Mouse (Mus musculus) gastrocnemius, adult 2 months (tissue): ENCODE results near the gene Ism1. TPM values are rescaled to one million over a fixed set of nuclear protein-coding genes. Genes with fewer than 3 reads are reported as not detected.

Experiments
- DNase-seq: peaks from one replicate; pipeline ENCODE4 v3.0.0; 2022
- H3K27ac ChIP-seq: fragments of 200-600 bp; 2 replicates; pipeline ENCODE4 v1.8.1; 2022; ENCODE audit warnings: mild to moderate bottlenecking
- H3K4me3 ChIP-seq: fragments of 200-600 bp; 2 replicates; pipeline ENCODE4 v1.8.1; 2022; ENCODE audit warnings: mild to moderate bottlenecking, moderate library complexity
- CTCF ChIP-seq: fragments of 200-600 bp; IDR thresholded peaks from 2 replicates; pipeline ENCODE4 v1.8.1; 2022; ENCODE audit warnings: antibody characterized with exemption, mild to moderate bottlenecking, moderate library complexity
- intact Hi-C: fragments of 180-260 bp; cut with DNase I; formaldehyde crosslinking; loops from one replicate; pipeline ENCODE4 v1.15.1; 2025
- total RNA-seq, 2 experiments: library from RNA; stranded (reverse); gene quantifications; 2 replicates each; pipeline ENCODE4 v1.2.3; 2021

The Ism1 gene
- total RNA-seq, 2 experiments from 2014 or later = 0.51 to 1.1 TPM

DNA sequence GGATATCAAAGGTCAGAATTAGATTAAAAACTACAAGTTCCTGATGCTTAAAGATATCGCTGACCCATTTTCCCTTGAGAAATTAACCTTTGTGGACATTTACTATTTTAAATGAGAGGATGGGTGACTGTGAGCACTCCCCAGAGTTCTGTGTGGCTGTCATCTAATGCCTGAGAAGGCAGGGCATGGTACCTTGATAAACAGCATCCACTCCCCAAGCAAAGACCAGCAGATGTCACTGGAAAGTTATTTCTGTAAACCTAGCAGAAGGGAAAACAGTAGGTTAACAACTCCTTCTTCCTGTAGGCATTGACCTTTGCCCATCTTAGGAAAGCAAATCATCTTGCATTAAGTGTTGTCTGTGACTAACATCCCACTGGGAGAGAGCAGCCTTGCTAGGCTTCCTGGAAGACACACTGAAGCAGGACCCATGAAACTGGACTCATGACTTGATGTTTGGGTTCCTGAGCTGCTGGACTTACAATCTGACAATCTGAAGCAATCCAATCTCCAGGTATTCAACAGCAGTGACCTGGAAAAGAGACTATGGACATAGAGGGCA is 11.5 kb downstream of the Ism1 start:
- TF ChIP-seq CTCF = no peak
- intact Hi-C loops = no loop called here
- Histone ChIP-seq H3K27ac (no peak overlapping the region), H3K4me3 (no peak overlapping the region)
- no peak for DNase-seq

- TF ChIP-seq CTCF = no peak
- intact Hi-C loops = no loop called here
- DNase-seq = no peak
- Histone ChIP-seq H3K4me3 (no peak overlapping the region), H3K27ac (no peak overlapping the region)
Observed at GRCm38 (mm10) chr2:139693521-139693920, 15.5 kb downstream of the Ism1 start.

GRCm38 (mm10) chr2:139694638-139695037 is 16.7 kb downstream of the Ism1 start:
- no peak for DNase-seq
- no peak overlapping the region for H3K27ac ChIP-seq
- intact Hi-C loops = no loop called here
- TF ChIP-seq CTCF = no peak
- H3K4me3 ChIP-seq = no peak overlapping the region

DNA sequence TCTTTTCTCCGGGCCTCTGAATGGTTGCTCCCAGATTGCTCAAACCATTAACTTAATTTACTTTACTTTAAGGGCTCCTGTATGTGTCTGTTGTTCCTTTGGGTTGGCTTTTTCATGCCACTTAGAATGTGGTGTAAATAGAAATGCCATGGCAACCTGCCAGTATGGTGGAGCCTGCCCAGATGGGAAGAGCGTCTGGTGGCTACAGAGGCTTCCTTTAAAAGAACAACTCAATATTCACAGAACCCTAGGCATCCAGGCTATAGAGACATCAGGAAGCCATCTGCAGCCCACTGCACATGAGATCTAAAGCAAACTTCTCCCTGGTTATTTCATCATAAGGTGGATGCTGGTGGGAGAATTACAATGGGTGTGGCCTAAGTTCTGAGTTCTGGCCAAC is 18.6 kb downstream of the Ism1 start:
- no peak for DNase-seq
- Histone ChIP-seq H3K27ac (no peak overlapping the region), H3K4me3 (no peak overlapping the region)
- TF ChIP-seq CTCF = no peak
- intact Hi-C loops = no loop called here

GRCm38 (mm10) chr2:139700609-139701008 is 22.6 kb downstream of the Ism1 start:
- Histone ChIP-seq H3K4me3 (no peak overlapping the region), H3K27ac (no peak overlapping the region)
- TF ChIP-seq CTCF = no peak
- no peak for DNase-seq
- intact Hi-C loops = no loop called here

DNA sequence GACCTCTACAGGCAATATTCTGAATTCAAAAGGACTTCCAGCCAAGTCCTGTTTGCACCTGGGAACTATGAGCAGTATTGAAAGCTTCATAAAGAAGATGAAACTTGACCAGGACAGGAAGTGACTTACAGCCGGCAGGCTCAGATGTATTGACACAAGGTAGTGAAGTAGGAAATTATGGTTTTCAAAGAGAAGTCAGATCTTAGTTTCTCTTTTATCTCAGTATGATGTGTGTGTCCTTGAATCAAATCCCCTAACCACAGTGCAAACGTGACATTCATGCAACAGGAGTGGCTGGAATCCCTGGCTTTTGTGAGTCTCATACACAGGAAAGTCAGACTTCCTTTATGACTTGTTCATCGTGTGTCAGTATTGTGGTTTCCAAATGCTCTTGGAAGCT is 27.0 kb downstream of the Ism1 start:
- no peak for TF ChIP-seq CTCF
- Histone ChIP-seq H3K4me3 (no peak overlapping the region), H3K27ac (no peak overlapping the region)
- DNase-seq = no peak
- intact Hi-C loops = no loop called here

- no peak for TF ChIP-seq CTCF
- Histone ChIP-seq H3K27ac (no peak overlapping the region), H3K4me3 (no peak overlapping the region)
- DNase-seq = no peak
- intact Hi-C loops = no loop called here
Observed at GRCm38 (mm10) chr2:139708194-139708899, 30.4 kb downstream of the Ism1 start.

- DNase-seq = no peak
- H3K4me3 ChIP-seq = no peak overlapping the region
- intact Hi-C loops = no loop called here
- no peak overlapping the region for H3K27ac ChIP-seq
- no peak for TF ChIP-seq CTCF
Observed at GRCm38 (mm10) chr2:139711640-139712039, 33.7 kb downstream of the Ism1 start.

DNA sequence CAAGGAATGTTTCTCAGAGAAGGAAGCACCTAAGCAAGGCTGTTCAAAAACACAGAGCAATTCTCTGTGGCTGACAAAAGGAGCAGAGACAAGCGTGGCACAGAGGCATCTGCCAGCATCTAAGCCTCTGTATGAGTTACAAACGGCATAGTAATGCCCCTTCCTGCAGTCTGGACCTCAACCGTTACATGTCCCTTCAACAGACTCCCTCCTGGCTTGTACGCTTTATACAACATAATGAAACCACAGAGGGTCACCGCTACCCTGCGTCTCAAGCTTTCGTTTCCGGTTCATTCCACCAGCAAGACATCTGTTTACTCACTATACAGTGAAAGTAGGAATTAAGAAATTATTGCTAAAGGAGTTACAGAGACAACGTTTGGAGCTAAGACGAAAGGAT is 34.1 kb downstream of the Ism1 start:
- no peak for DNase-seq
- TF ChIP-seq CTCF = no peak
- intact Hi-C loops = no loop called here
- H3K4me3 ChIP-seq = no peak overlapping the region
- no peak overlapping the region for H3K27ac ChIP-seq

DNA sequence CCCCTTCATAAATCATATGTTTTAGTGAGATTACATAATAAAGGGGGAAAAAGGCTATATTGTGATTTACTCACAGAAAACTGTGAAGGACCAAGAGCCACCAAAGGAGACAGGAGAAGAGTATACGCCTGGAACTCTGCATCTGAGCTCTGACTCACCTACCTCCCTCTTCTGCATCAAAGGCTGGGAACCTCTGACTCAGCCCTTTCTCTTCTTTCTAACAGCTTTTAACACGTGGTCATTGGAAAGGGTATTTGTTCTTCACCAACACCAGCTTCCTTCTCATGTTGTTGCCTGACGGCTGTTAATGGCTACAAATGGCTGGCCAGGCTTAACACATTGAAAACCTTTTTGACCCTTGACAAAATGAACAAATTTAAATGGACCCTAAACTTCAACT is 36.2 kb downstream of the Ism1 start:
- no peak for TF ChIP-seq CTCF
- Histone ChIP-seq H3K4me3 (no peak overlapping the region), H3K27ac (no peak overlapping the region)
- no peak for DNase-seq
- intact Hi-C loops = no loop called here

GRCm38 (mm10) chr2:139717772-139718171 is 39.8 kb downstream of the Ism1 start:
- TF ChIP-seq CTCF = no peak
- Histone ChIP-seq H3K27ac (no peak overlapping the region), H3K4me3 (no peak overlapping the region)
- intact Hi-C loops = no loop called here
- no peak for DNase-seq

DNA sequence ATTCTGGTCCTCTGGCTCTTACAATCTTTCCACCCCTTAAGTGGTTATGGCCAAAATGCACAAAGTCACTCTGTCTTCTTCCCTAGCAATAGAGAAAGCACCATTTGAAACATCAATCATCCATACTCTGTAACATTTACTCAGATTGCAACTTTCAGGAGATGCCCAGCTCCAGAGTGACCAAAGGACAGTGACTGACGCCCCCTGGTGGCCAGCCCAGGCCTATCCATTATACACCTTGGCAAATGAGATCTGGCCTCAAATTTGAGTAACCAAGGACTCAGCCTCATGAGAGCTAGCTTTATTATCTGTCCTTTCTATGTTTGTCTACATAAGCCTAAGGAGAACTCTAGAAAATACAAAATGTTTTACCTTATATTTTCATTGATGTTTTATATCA is 44.7 kb downstream of the Ism1 start:
- intact Hi-C loops = loop anchor here (1.0 to 5.0 kb wide), 2 partner anchors 45 to 131 kb away; partner anchors contain the start of gene Ism1
- peak; percentile 56 for DNase-seq
- Histone ChIP-seq H3K4me3 (no peak overlapping the region), H3K27ac (no peak overlapping the region)
- TF ChIP-seq CTCF = peak; percentile 80

DNA sequence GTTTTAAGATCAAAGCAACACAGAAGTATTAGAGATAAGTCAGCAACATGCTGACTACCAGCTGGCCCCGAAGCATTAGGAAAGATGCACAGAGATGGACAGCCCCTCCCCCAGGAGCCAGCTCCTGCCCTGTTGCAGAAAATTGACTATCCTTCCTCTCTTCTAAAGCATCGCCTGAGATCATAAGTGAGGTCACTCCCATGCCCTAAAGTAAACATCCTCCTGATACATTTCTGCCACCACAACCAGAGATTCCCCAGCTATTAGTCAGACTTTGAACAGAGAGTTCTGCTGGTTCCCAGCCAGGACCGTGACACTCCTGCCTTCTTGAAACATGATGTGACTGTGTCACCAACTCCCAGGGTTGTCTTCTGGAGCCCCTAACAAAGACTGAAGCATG is 45.3 kb downstream of the Ism1 start:
- Histone ChIP-seq H3K27ac (no peak overlapping the region), H3K4me3 (no peak overlapping the region)
- no peak for TF ChIP-seq CTCF
- intact Hi-C loops = loop anchor here (5.0 kb wide), 1 partner anchor 46 kb away; the partner anchor contains the start of gene Ism1
- DNase-seq = peak; percentile 22
